Mouse (Mus musculus) lung, embryonic 14.5 days (tissue): Measurements from ENCODE around the gene Katnb1. TPM values are rescaled to one million over a fixed set of nuclear protein-coding genes. Genes with fewer than 3 reads are reported as not detected.

Source experiments
- ATAC-seq: fragments of 200-750 bp; cut with Nextera tagmentation; 2 replicates; pipeline ENCODE4 v1.8.0; 2017; ENCODE audit warnings: mild to moderate bottlenecking, moderate TSS enrichment, moderate library complexity; ENCODE audit not compliant: insufficient read depth
- DNase-seq: peaks from one replicate; pipeline ENCODE4 v3.0.0-alpha.2; 2015
- H3K27ac ChIP-seq: fragments of 300-500 bp; sonication (generic); 2 replicates; pipeline ENCODE4 v1.5.1; 2014; ENCODE audit warnings: low read depth, mild to moderate bottlenecking, moderate library complexity
- H3K27me3 ChIP-seq: fragments of 300-500 bp; sonication (generic); 2 replicates; pipeline ENCODE4 v1.6.1; 2014; ENCODE audit warnings: low read length, control low read depth; ENCODE audit not compliant: insufficient read depth
- H3K36me3 ChIP-seq: fragments of 300-500 bp; sonication (generic); 2 replicates; pipeline ENCODE4 v1.6.1; 2014; ENCODE audit warnings: control low read depth; ENCODE audit not compliant: insufficient read depth
- H3K4me1 ChIP-seq: fragments of 300-500 bp; sonication (generic); 2 replicates; pipeline ENCODE4 v1.6.1; 2014; ENCODE audit warnings: antibody characterized with exemption, control low read depth; ENCODE audit not compliant: insufficient read depth
- H3K4me2 ChIP-seq: fragments of 300-500 bp; sonication (generic); 2 replicates; pipeline ENCODE4 v1.6.1; 2014; ENCODE audit warnings: mild to moderate bottlenecking
- H3K4me3 ChIP-seq: fragments of 300-500 bp; sonication (generic); 2 replicates; pipeline ENCODE4 v1.5.1; 2014; ENCODE audit warnings: low read depth, low read length
- H3K9ac ChIP-seq: fragments of 300-500 bp; sonication (generic); 2 replicates; pipeline ENCODE4 v1.6.1; 2014
- H3K9me3 ChIP-seq: fragments of 300-500 bp; sonication (generic); 2 replicates; pipeline ENCODE4 v1.6.1; 2016; ENCODE audit warnings: low read depth, low read length, control low read depth
- CTCF ChIP-seq: IDR thresholded peaks from 2 replicates; pipeline ENCODE4 v1.5.1; 2016; ENCODE audit warnings: antibody characterized with exemption, low read depth
- WGBS: fragments of 180-500 bp; shearing (Covaris S2); extraction: QIAGEN DNeasy Blood & Tissue Kit; methylation state at CpG from one replicate; pipeline ENCODE4 v1.1.7; 2014; 5-methylcytosine and 5-hydroxymethylcytosine counted together
- polyA plus RNA-seq: library from polyadenylated mRNA; unstranded; fragments of >200 nt; fragmentation: Nextera tagmentation; extraction: Ambion mirVana; gene quantifications from 2 replicates; pipeline ENCODE4 v1.2.1, GENCODE M21; 2014

Gene Katnb1
- polyA plus RNA-seq, 1 experiment from 2014 or later = 23.1 TPM

GRCm38 (mm10) chr8:95064531-95064930 is 16.5 kb upstream of the Katnb1 start:
- ATAC-seq = no peak
- H3K4me2 ChIP-seq = no peak overlapping the region
- WGBS = 85% methylated on average over 2 of the region's 2 CpGs
- no peak overlapping the region for H3K4me3 ChIP-seq
- no peaks in the 10 kb centered on the region for H3K27me3 ChIP-seq
- no peak overlapping the region for H3K27ac ChIP-seq
- no peaks in the 10 kb centered on the region for H3K4me1 ChIP-seq
- no peak overlapping the region for H3K9ac ChIP-seq
- no peak for TF ChIP-seq CTCF
- no peaks in the 10 kb centered on the region for H3K9me3 ChIP-seq
- H3K36me3 ChIP-seq = no peaks in the 10 kb centered on the region
- no peak for DNase-seq

- WGBS = 45% methylated on average over 3 of the region's 3 CpGs
- no peak overlapping the region for H3K27ac ChIP-seq
- H3K36me3 ChIP-seq = no peaks in the 10 kb centered on the region
- TF ChIP-seq CTCF = peak; percentile 62
- H3K4me1 ChIP-seq = no peaks in the 10 kb centered on the region
- no peaks in the 10 kb centered on the region for H3K27me3 ChIP-seq
- H3K9me3 ChIP-seq = no peaks in the 10 kb centered on the region
- no peak overlapping the region for H3K9ac ChIP-seq
- ATAC-seq (no peak), DNase-seq (peak; percentile 74)
- H3K4me2 ChIP-seq = no peak overlapping the region
- H3K4me3 ChIP-seq = no peak overlapping the region
These were observed 13.4 kb upstream of the Katnb1 start for GRCm38 (mm10) chr8:95067582-95067981.

- H3K27me3 ChIP-seq = no peaks in the 10 kb centered on the region
- H3K9ac ChIP-seq = no peak overlapping the region
- DNase-seq (no peak), ATAC-seq (no peak)
- H3K9me3 ChIP-seq = no peaks in the 10 kb centered on the region
- H3K36me3 ChIP-seq = no peaks in the 10 kb centered on the region
- H3K4me2 ChIP-seq = no peak overlapping the region
- H3K4me3 ChIP-seq = no peak overlapping the region
- 63% methylated on average over 3 of the region's 3 CpGs for WGBS
- no peak overlapping the region for H3K27ac ChIP-seq
- no peak for TF ChIP-seq CTCF
- H3K4me1 ChIP-seq = no peaks in the 10 kb centered on the region
These were observed 5.5 kb upstream of the Katnb1 start for GRCm38 (mm10) chr8:95075504-95075903.

- TF ChIP-seq CTCF = no peak
- Histone ChIP-seq H3K9ac (no peak overlapping the region), H3K4me1 (no peaks in the 10 kb centered on the region), H3K27ac (no peak overlapping the region), H3K27me3 (no peaks in the 10 kb centered on the region), H3K36me3 (no peaks in the 10 kb centered on the region), H3K9me3 (no peaks in the 10 kb centered on the region), H3K4me3 (no peak overlapping the region), H3K4me2 (no peak overlapping the region)
- 74% methylated on average over 17 of the region's 17 CpGs for WGBS
- no peak for DNase-seq
- ATAC-seq = no peak
These were observed 4.8 kb upstream of the Katnb1 start for GRCm38 (mm10) chr8:95076151-95076550.

- whole genome bisulfite sequencing = 74% methylated on average over 3 of the region's 3 CpGs
- H3K4me2 ChIP-seq = no peak overlapping the region
- H3K4me1 ChIP-seq = no peaks in the 10 kb centered on the region
- no peak for DNase-seq
- H3K36me3 ChIP-seq = no peaks in the 10 kb centered on the region
- no peak for TF ChIP-seq CTCF
- no peak for ATAC-seq
- H3K9ac ChIP-seq = no peak overlapping the region
- no peaks in the 10 kb centered on the region for H3K27me3 ChIP-seq
- no peak overlapping the region for H3K4me3 ChIP-seq
- no peak overlapping the region for H3K27ac ChIP-seq
- H3K9me3 ChIP-seq = no peaks in the 10 kb centered on the region
These were observed 2.9 kb upstream of the Katnb1 start for GRCm38 (mm10) chr8:95078055-95078454.

GRCm38 (mm10) chr8:95079305-95079704 is 1.7 kb upstream of the Katnb1 start:
- ATAC-seq (no peak), DNase-seq (no peak)
- Histone ChIP-seq H3K27ac (no peak overlapping the region), H3K9me3 (no peaks in the 10 kb centered on the region), H3K27me3 (no peaks in the 10 kb centered on the region), H3K4me3 (no peak overlapping the region), H3K4me1 (no peaks in the 10 kb centered on the region), H3K9ac (no peak overlapping the region), H3K36me3 (0 out of 2 replicates have a peak, but pooled peaks cover 10% of the 10 kb centered on the region), H3K4me2 (no peak overlapping the region)
- TF ChIP-seq CTCF = no peak
- 87% methylated on average over 4 of the region's 4 CpGs for WGBS

- no peak for ATAC-seq
- 4% methylated on average over 11 of the region's 11 CpGs for WGBS
- no peaks in the 10 kb centered on the region for H3K9me3 ChIP-seq
- no peaks in the 10 kb centered on the region for H3K27me3 ChIP-seq
- peak; percentile 18 for DNase-seq
- peak overlapping the region; percentile 75 for H3K9ac ChIP-seq
- 0 out of 2 replicates have a peak overlapping the region, but pooled peaks have one; percentile 65 for H3K27ac ChIP-seq
- H3K4me3 ChIP-seq = peak overlapping the region; percentile 81
- peak overlapping the region; percentile 88 for H3K4me2 ChIP-seq
- H3K36me3 ChIP-seq = peaks cover 18% of the 10 kb centered on the region; the same call in 1 of the 2 replicates
- no peaks in the 10 kb centered on the region for H3K4me1 ChIP-seq
- no peak for TF ChIP-seq CTCF
These were observed 664 bp downstream of the Katnb1 start for GRCm38 (mm10) chr8:95081650-95082049.

GRCm38 (mm10) chr8:95084261-95084660 is 3.3 kb downstream of the Katnb1 start:
- Histone ChIP-seq H3K4me2 (no peak overlapping the region), H3K9ac (no peak overlapping the region), H3K9me3 (no peaks in the 10 kb centered on the region), H3K27ac (no peak overlapping the region), H3K4me3 (no peak overlapping the region), H3K4me1 (no peaks in the 10 kb centered on the region), H3K36me3 (peaks cover 26% of the 10 kb centered on the region; the same call in 1 of the 2 replicates), H3K27me3 (no peaks in the 10 kb centered on the region)
- WGBS = 87% methylated on average over 4 of the region's 4 CpGs
- no peak for TF ChIP-seq CTCF
- ATAC-seq (no peak), DNase-seq (no peak)
